Mouse (Mus musculus) ES-E14 (cell line): Measurements from ENCODE around the gene Cers6. TPM values are rescaled to one million over a fixed set of nuclear protein-coding genes. Genes with fewer than 3 reads are reported as not detected.

Experiments used
- DNase-seq: peaks from one replicate; pipeline ENCODE4 v3.0.0-alpha.2; 2013; ENCODE audit warnings: low read depth, low spot score
- H3K27ac ChIP-seq: 2 replicates; pipeline ENCODE4 v1.5.1; 2012; ENCODE audit warnings: low read depth, mild to moderate bottlenecking, low read length, moderate library complexity, mixed read lengths; ENCODE audit not compliant: poor library complexity, insufficient read depth, severe bottlenecking
- H3K36me3 ChIP-seq: 2 replicates; pipeline ENCODE4 v1.6.1; 2012; ENCODE audit warnings: mild to moderate bottlenecking, low read length, moderate library complexity, mixed read lengths; ENCODE audit not compliant: control insufficient read depth, poor library complexity, insufficient read depth, severe bottlenecking
- H3K4me1 ChIP-seq, 2 experiments: fragments of 150-350 bp in 1 of 2; sonication (generic) in 1 of 2; 2 replicates each; pipeline ENCODE4 v1.6.1; 2012; ENCODE audit warnings: low read length in 2 of 2, mild to moderate bottlenecking in 1 of 2, mixed read lengths in 1 of 2; ENCODE audit not compliant: control insufficient read depth in 2 of 2, insufficient read depth in 2 of 2, poor library complexity in 1 of 2
- H3K4me3 ChIP-seq, 2 experiments: fragments of 150-350 bp in 1 of 2; sonication (generic) in 1 of 2; 2 replicates each; pipeline ENCODE4 v1.5.1; 2012; ENCODE audit warnings: low read length in 2 of 2, low read depth in 1 of 2, mild to moderate bottlenecking in 1 of 2, mixed read lengths in 1 of 2; ENCODE audit not compliant: insufficient read depth in 1 of 2, poor library complexity in 1 of 2, severe bottlenecking in 1 of 2
- H3K9ac ChIP-seq: 2 replicates; pipeline ENCODE4 v1.6.1; 2012; ENCODE audit warnings: low read depth, mild to moderate bottlenecking, low read length, mixed read lengths; ENCODE audit not compliant: poor library complexity, insufficient read depth, severe bottlenecking
- H3K9me3 ChIP-seq: fragments of 150-350 bp; sonication (generic); 2 replicates; pipeline ENCODE4 v1.6.1; 2012; ENCODE audit warnings: low read depth, mild to moderate bottlenecking, low read length; ENCODE audit not compliant: control insufficient read depth, insufficient read depth
- CHD2 ChIP-seq: IDR thresholded peaks from 2 replicates; pipeline ENCODE4 v1.6.1; 2014; ENCODE audit warnings: mild to moderate bottlenecking, low read depth, low read length, inconsistent platforms
- HCFC1 ChIP-seq: IDR thresholded peaks from 2 replicates; pipeline ENCODE4 v1.6.1; 2012; ENCODE audit warnings: low read length, inconsistent platforms, borderline replicate concordance; ENCODE audit not compliant: insufficient read depth
- MAFK ChIP-seq: IDR thresholded peaks from 2 replicates; pipeline ENCODE4 v1.6.1; 2014; ENCODE audit warnings: mild to moderate bottlenecking, low read depth, low read length, inconsistent platforms; ENCODE audit not compliant: insufficient read depth
- ZC3H11A ChIP-seq: IDR thresholded peaks from 2 replicates; pipeline ENCODE4 v1.6.1; 2012; ENCODE audit warnings: low read depth, mild to moderate bottlenecking, inconsistent platforms, low read length, borderline replicate concordance
- ZNF384 ChIP-seq: IDR thresholded peaks from 2 replicates; pipeline ENCODE4 v1.6.1; 2012; ENCODE audit warnings: low read depth, low read length, inconsistent platforms
- in situ Hi-C, 2 experiments: fragments of 600-800 bp; cut with MboI; formaldehyde crosslinking; loops; one replicate each; pipeline ENCODE4 v1.15.1; 2025; ENCODE audit warnings: low sequenced_read_pairs in 2 of 2, inconsistent platforms in 1 of 2; ENCODE audit not compliant: unreplicated experiment in 2 of 2
- total RNA-seq: library from RNA; depleted of rRNA; stranded (reverse); fragments of 300-350 nt; gene quantifications from 2 replicates; pipeline ENCODE4 v1.2.3, GENCODE M21; 2012

The Cers6 gene
- total RNA-seq, 1 experiment: 33.6 TPM

DNA sequence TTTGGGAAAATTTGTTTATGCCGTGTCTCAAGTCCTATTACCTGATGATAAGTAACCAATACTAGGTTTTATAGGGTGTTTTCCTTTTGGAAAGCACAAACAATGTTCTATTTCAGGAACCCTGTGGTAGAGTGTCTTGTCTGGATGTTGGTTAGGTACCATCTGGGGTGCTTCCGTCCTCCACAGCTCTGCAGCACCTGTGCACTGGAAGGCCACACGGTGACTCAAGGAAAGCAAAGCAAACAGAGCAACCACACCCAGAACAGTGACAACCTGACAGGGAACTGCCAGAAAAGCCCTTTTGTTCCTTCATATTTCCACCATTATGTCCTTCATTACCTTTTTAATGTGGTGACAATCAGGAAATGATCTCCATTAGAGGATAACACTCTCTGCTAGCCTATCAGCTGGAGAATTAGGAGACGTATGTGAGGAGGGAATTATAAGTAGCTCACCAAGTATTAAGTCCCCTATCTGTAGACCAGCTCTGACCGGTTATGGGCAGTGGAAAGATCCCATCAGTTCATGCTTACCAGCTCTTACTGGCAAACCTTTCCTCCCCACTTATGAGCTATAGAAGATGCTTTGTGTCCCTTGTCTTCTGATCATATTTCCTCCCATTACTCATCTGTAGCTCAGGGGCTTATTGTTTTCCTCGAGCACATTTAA lies 158.7 kb downstream of the Cers6 start:
- Histone ChIP-seq H3K36me3 (no peaks in the 10 kb centered on the region), H3K9ac (no peak overlapping the region), H3K4me3 (no peak overlapping the region), H3K9me3 (no peaks in the 10 kb centered on the region), H3K27ac (no peak overlapping the region), H3K4me1 (no peaks in the 10 kb centered on the region)
- DNase-seq: no peak
- TF ChIP-seq HCFC1: no peak
- TF ChIP-seq ZNF384: no peak
- no peak for TF ChIP-seq ZC3H11A
- no peak for TF ChIP-seq CHD2
- TF ChIP-seq MAFK: no peak
- in situ Hi-C loops: no loop called here

DNA sequence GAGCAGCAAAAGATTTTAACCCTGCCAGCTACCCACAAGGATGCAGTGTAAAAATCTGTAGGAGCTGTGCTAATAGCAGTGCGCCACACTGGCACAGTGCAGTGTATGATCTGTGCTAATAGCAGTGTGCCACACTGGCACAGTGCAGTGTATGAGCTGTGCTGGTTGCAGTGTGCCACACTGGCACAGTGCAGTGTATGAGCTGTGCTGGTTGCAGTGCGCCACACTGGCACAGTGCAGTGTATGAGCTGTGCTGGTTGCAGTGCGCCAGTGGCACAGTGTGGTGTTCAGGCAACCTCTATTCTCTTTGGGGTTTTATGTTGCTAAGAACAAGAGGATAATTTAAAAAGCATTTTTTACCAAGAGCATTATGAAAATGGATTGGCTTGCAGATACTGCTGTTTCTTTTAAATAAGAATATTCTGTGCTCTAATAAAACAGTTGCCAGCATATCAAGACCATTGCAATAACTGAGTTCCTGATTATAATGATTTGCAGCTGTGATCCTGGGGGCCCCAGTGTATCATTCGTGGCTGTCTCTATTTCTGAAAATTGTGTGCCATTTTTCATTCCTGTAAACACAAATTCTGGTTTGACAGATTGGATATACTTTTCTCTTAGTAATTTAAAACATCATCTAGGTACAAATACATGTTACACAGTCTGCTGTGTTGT lies 159.5 kb downstream of the Cers6 start:
- DNase-seq: no peak
- H3K27ac ChIP-seq: no peak overlapping the region
- H3K9ac ChIP-seq: no peak overlapping the region
- no peak overlapping the region for H3K4me3 ChIP-seq
- no peaks in the 10 kb centered on the region for H3K36me3 ChIP-seq
- no peaks in the 10 kb centered on the region for H3K4me1 ChIP-seq
- in situ Hi-C loops: no loop called here
- TF ChIP-seq ZNF384 (no peak), HCFC1 (no peak), MAFK (no peak), ZC3H11A (no peak), CHD2 (no peak)
- no peaks in the 10 kb centered on the region for H3K9me3 ChIP-seq

DNA sequence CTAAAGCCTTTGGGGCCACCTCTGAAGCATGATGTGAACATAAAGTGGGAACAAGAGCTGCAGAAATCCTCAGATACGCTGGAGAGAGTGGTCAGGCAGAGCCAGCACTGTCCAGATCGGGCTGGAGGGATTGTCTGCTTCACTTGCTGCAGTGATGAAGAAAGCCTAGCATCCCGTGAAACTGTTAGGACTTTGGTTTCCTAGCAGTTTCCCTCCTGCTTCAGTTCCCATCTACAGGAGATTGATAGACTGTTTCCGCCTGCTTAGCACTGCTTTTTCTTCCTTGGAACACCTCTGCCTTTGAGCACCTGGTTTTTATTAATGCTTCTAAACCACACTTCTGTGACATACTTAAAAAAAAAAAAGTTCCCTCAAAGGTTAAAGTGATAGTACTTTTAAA lies 160.3 kb downstream of the Cers6 start:
- in situ Hi-C loops: no loop called here
- H3K9me3 ChIP-seq: no peaks in the 10 kb centered on the region
- no peak for DNase-seq
- H3K9ac ChIP-seq: no peak overlapping the region
- H3K4me1 ChIP-seq: no peaks in the 10 kb centered on the region
- no peak for TF ChIP-seq ZC3H11A
- TF ChIP-seq ZNF384: no peak
- TF ChIP-seq HCFC1: no peak
- no peak for TF ChIP-seq CHD2
- TF ChIP-seq MAFK: no peak
- no peaks in the 10 kb centered on the region for H3K36me3 ChIP-seq
- no peak overlapping the region for H3K27ac ChIP-seq
- no peak overlapping the region for H3K4me3 ChIP-seq

DNA sequence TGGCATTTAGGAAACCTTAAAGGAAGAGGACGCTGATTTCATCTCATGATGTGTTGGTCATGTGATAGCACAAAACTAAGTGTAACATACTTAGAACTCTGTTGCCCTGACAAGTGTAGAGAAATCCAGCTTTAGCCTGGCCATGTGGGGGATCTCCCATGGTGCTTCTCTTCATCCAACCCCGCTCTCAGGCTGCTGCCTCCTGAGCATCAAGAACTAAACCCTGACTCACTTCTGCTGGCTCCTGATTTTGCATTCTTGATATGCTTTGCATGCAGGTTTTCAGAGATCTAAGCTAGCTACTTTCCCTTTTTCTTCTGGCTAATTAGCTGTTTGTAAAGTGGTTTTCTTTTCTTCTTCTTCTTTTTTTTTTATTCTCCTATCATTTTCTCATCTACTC lies 163.6 kb downstream of the Cers6 start:
- Histone ChIP-seq H3K36me3 (no peaks in the 10 kb centered on the region), H3K9me3 (no peaks in the 10 kb centered on the region), H3K4me1 (no peaks in the 10 kb centered on the region), H3K4me3 (no peak overlapping the region), H3K9ac (no peak overlapping the region), H3K27ac (no peak overlapping the region)
- no peak for DNase-seq
- TF ChIP-seq ZNF384 (no peak), CHD2 (no peak), MAFK (no peak), ZC3H11A (no peak), HCFC1 (no peak)
- in situ Hi-C loops: no loop called here

DNA sequence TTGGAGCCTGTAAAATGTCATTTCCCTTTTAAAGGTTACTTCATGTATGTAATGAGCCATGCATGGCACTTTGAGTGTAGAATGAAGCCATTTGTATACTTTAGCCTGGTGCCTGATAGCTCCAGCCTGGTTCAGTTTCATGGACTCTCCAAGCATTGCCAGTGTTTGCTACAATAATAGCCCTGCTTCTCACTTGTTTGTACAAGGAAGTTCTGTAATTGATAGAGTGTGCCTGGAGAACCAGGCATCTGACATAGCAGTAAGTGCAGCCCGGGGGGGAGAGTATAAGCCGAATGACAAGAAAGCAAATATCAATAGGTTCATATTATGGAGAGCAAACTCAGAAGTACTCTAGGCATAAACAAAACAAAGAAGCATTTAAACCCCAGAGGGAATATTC lies 171.3 kb downstream of the Cers6 start:
- Histone ChIP-seq H3K27ac (no peak overlapping the region), H3K4me3 (no peak overlapping the region), H3K36me3 (no peaks in the 10 kb centered on the region), H3K4me1 (peaks cover 2 to 3% of the 10 kb centered on the region in 2 experiments; a peak in 1 of 4 replicates), H3K9ac (no peak overlapping the region), H3K9me3 (no peaks in the 10 kb centered on the region)
- DNase-seq: no peak
- in situ Hi-C loops: no loop called here
- TF ChIP-seq ZC3H11A (no peak), CHD2 (no peak), ZNF384 (no peak), HCFC1 (no peak), MAFK (no peak)
